Mouse (Mus musculus) brown adipose tissue, adult 24 weeks (tissue): ENCODE measurements at regions not wholly inside any gene's neighbourhood (a gene's known extent, or its start where the extent isn't known, plus 50 kb on each side); places are given as distances from the start of the nearest gene placed in this dataset.

Experiments used
- H3K27ac ChIP-seq: fragments of 200-500 bp; replicated peaks from 2 replicates; pipeline ENCODE4 v1.5.1; 2012; ENCODE audit warnings: low read depth, mild to moderate bottlenecking, low read length
- H3K4me1 ChIP-seq: fragments of 200-500 bp; 2 replicates; pipeline ENCODE4 v1.6.1; 2012; ENCODE audit warnings: low read length, mixed read lengths; ENCODE audit not compliant: control insufficient read depth, insufficient read depth, insufficient read length
- H3K4me3 ChIP-seq: fragments of 200-500 bp; 2 replicates; pipeline ENCODE4 v1.5.1; 2012; ENCODE audit warnings: low read depth, mild to moderate bottlenecking, low read length, moderate library complexity; ENCODE audit not compliant: insufficient read depth

GRCm38 (mm10) chr13:94680492-94681168 lies 108.1 kb upstream of the Tbca start:
- Histone ChIP-seq H3K4me3 (no peak overlapping the region), H3K4me1 (no peaks in the 10 kb centered on the region), H3K27ac (no peak overlapping the region)

GRCm38 (mm10) chr13:94681606-94682005 lies 107.1 kb upstream of the Tbca start:
- no peaks in the 10 kb centered on the region for H3K4me1 ChIP-seq
- no peak overlapping the region for H3K27ac ChIP-seq

GRCm38 (mm10) chr13:94685191-94685590 lies 103.5 kb upstream of the Tbca start:
- H3K27ac ChIP-seq = no peak overlapping the region
- no peak overlapping the region for H3K4me3 ChIP-seq
- H3K4me1 ChIP-seq = no peaks in the 10 kb centered on the region

More at GRCm38 (mm10) chr13:94681606-94682005, 107.1 kb upstream of the Tbca start:
- no peak overlapping the region for H3K4me3 ChIP-seq

- H3K4me1 ChIP-seq = no peaks in the 10 kb centered on the region
- no peak overlapping the region for H3K27ac ChIP-seq
- no peak overlapping the region for H3K4me3 ChIP-seq
Observed at GRCm38 (mm10) chr13:94687295-94687694, 101.4 kb upstream of the Tbca start.

- Histone ChIP-seq H3K27ac (no peak overlapping the region), H3K4me1 (peaks cover 3% of the 10 kb centered on the region; the same call in 1 of the 2 replicates), H3K4me3 (no peak overlapping the region)
Observed at GRCm38 (mm10) chr13:94706641-94707053, 82.1 kb upstream of the Tbca start.

- H3K4me3 ChIP-seq = no peak overlapping the region
- H3K27ac ChIP-seq = no peak overlapping the region
- H3K4me1 ChIP-seq = peaks cover 3% of the 10 kb centered on the region; the same call in 1 of the 2 replicates
Observed at GRCm38 (mm10) chr13:94707371-94708280, 81.1 kb upstream of the Tbca start.

GRCm38 (mm10) chr13:94708786-94709185 lies 79.9 kb upstream of the Tbca start:
- Histone ChIP-seq H3K4me3 (no peak overlapping the region), H3K27ac (no peak overlapping the region)

GRCm38 (mm10) chr13:94709691-94710573 lies 78.8 kb upstream of the Tbca start:
- Histone ChIP-seq H3K4me3 (peak overlapping the region; percentile 41), H3K4me1 (no peaks in the 10 kb centered on the region), H3K27ac (no peak overlapping the region)

More at GRCm38 (mm10) chr13:94708786-94709185, 79.9 kb upstream of the Tbca start:
- H3K4me1 ChIP-seq = no peaks in the 10 kb centered on the region

GRCm38 (mm10) chr13:94710574-94711172 lies 78.0 kb upstream of the Tbca start:
- no peak overlapping the region for H3K27ac ChIP-seq
- peak overlapping the region; percentile 41; the same call in 1 of the 2 replicates for H3K4me3 ChIP-seq
- no peaks in the 10 kb centered on the region for H3K4me1 ChIP-seq

GRCm38 (mm10) chr13:94713451-94713850 lies 75.3 kb upstream of the Tbca start:
- no peak overlapping the region for H3K4me3 ChIP-seq
- H3K4me1 ChIP-seq = no peaks in the 10 kb centered on the region
- H3K27ac ChIP-seq = no peak overlapping the region

GRCm38 (mm10) chr13:94721625-94722024 lies 67.1 kb upstream of the Tbca start:
- H3K4me1 ChIP-seq = no peaks in the 10 kb centered on the region
- H3K27ac ChIP-seq = no peak overlapping the region
- H3K4me3 ChIP-seq = no peak overlapping the region
